Mouse (Mus musculus): ENCODE data around the gene Vmn2r71. TPM values are rescaled to one million over a fixed set of nuclear protein-coding genes. Genes with fewer than 3 reads are reported as not detected.

Gene Vmn2r71
- not detected for total RNA-seq (2023)

DNA sequence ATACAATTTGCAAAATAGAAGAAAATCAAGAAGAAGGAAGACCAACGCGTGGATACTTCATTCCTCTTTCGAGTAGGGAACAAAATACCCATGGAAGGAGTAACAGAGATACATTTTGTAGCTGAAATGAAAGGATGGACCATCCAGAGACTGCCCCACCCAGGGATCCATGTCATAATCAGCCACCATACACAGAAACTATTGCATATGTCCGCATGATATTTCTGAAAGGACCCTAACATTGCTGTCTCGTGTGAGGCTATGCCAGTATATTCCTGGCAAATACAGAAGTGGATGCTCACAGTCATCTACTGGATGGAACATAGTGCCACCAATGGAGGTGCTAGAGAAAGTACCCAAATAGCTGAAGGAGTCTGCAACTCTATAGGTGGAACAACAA lies at the start of gene Vmn2r71:
Gene Vmn2r71, plus strand, starts transcription at position 301 of the 400 bp plus-strand sequence.

DNA sequence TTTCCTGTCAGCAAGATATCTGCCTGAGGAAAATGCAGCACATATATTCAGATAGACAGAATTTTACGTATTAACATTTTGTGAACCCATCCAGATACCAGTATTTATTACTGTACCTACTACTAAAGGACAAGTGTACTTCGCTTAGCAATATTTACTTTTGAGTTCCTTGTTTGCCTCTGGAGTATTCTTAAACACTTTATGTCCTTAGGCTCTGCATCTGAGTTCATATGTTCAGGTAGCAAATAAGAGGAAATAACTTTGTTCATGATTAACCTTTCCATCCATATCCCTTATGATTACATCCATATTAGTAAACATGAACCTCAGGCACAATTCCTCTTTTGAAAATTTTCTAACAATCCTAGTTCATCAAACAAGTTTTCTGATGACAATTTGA lies 6.2 kb downstream of the Vmn2r71 start, which contains the start of gene Vmn2r70:
Gene Vmn2r70, minus strand, starts transcription at position 101 of the 400 bp plus-strand sequence.

Other genes starting within 250 kb of the Vmn2r71 start
- gene Vmn2r69, start 147.2 kb upstream of the Vmn2r71 start, total RNA-seq (2023) = not detected
- not detected for gene Vmn2r70, start 6.1 kb downstream of the Vmn2r71 start, total RNA-seq (2023)
- not detected for gene Vmn2r72, start 192.0 kb downstream of the Vmn2r71 start, total RNA-seq (2023)